Mouse (Mus musculus): ENCODE measurements at regions not wholly inside any gene's neighbourhood (a gene's known extent, or its start where the extent isn't known, plus 50 kb on each side); places are given as distances from the start of the nearest gene placed in this dataset.

DNA sequence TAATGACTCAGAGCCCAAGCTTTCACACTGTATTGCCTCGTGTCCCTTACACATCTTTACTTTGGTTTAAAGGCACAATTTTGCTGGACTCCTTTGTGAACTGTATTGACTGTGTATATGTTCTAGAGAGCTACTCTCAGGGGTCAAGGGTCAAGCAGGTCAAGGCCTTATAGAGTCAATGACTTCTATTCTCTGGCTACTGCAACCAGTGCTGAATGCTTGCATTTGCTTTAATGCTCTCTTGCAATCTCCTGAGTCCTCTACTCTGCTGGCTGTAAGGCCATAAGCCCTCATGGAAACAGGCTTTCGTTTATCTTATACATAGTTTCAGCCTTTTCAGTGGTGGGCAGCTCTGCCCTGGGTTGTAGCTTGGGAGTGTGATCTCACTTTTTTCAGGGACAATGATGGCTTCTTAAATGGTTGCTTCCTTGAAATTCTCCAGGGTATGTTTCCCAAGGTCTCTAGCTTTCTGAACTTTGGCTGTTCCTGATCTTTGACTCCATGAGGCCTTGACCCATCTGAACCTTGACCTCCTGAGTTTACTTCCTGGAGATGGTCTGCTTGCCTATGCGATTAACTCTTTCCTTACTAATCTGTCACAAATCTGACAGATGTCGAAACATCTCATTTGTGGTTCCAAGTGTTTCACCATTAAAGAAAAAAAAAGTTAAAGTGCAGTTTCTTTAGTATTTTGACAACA, 433.8 kb upstream of the Dph6 start:
- TF ChIP-seq POLR2A (IDR thresholded peaks at IDR 0.05; ENCODE audit: insufficient read length, low read depth) (no peak), TCF12 (IDR thresholded peaks at IDR 0.05; ENCODE audit: insufficient read depth, poor library complexity, severe bottlenecking) (no peak), MAX (IDR thresholded peaks at IDR 0.05; ENCODE audit: low read depth) (no peak), USF1 (IDR thresholded peaks at IDR 0.05; ENCODE audit: low read depth) (no peak), MYOD1 (IDR thresholded peaks at IDR 0.05; ENCODE audit: control insufficient read depth in 1 of 3, insufficient read length in 2 of 3, low read depth in 2 of 3) (no peak), SRF (IDR thresholded peaks at IDR 0.05; ENCODE audit: control insufficient read depth, insufficient read length, low read depth) (no peak), REST (IDR thresholded peaks at IDR 0.05; ENCODE audit: insufficient read depth, insufficient read length) (no peak), E2F4 (IDR thresholded peaks at IDR 0.05; ENCODE audit: insufficient read depth) (no peak), POLR2AphosphoS2 (IDR thresholded peaks at IDR 0.05; ENCODE audit: insufficient read length, low read depth) (no peak), TCF3 (IDR thresholded peaks at IDR 0.05; ENCODE audit: insufficient read length, low read depth) (no peak)

All from myocyte (in vitro differentiated cells).